Mouse (Mus musculus) fat pad, adult 2 months (tissue): Measurements from ENCODE around the gene Nipal3.

ENCODE experiments used
- DNase-seq: peaks from one replicate; pipeline ENCODE4 v3.0.0-alpha.2; 2011; ENCODE audit warnings: low read depth, low spot score; ENCODE audit errors: extremely low read depth

The Nipal3 gene

DNA sequence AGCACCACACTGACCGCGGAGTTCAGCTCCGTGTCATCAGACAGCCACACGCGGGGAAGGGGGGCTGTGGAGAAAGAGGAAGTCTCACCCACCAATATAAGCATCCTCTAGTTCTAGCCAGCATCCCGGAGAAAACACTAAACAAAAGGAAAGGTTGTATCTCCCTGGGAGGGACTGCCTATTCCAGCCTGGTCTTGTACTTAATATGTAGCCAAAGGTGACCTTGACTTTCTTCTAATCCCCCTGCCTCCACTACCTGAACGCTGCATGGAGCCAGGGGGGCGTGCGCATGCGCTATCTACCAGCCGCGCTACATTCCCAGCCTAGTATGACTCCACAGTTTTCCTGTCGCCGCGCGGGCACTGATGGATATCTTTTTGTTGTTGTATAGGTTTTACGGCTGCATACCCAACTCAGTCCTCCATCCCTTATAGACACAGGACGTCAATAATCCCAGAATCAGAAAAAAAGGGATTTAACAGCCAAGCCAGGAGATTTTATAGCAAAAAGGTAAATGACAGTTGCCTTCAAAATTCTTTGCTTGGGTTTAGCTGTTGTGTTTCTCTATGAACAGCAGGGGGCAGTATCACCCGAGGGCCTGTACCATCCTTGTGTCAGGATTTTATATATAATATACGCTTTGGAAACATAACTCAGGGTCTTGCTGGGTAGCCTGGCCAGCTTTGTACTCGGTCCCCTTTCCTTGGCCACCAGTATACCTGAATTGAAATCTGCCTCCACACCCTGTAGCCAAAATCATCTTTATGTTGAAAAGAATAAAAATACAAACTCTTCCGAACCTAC is 12.9 kb upstream of the Nipal3 start:
- no peak for DNase-seq

DNA sequence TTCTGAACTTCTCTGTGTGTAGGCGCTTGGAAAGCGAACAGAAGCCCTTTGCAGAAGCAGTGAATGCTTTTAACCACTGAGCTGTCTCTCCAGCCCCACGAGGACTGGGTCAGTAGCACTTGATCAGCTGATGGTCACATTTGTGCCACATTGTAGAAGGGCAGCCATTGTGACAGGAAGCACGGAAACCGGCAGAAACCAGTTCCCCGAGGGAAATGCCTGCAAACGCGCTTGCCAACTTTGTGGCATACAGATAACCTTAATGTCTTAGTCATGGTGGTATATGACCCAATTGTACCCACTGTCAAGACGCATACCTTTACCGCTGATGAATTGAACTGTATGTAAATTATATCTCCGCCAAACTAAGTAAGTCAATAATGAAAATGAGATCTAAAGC is 11.0 kb upstream of the Nipal3 start:
- DNase-seq: no peak

DNA sequence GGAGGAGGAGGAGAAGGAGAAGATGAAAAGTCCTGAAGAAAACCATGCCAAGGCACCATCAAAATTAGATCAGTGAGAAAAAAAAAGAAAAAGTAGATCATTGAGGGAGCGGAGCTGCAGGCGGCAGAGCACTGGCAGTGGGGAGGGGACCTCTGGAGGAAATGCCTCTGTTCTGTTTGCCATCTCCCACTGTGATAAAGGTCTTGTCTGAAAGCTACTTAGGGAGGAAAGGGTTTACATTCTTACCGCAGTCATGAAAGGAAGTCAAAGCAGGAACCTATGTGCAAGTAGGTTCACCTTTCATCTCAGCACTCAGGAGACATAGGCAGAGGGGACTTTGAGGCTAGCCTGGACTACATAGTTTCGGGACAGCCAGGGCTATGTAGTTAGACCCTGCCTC is 6.7 kb upstream of the Nipal3 start:
- DNase-seq: no peak

DNA sequence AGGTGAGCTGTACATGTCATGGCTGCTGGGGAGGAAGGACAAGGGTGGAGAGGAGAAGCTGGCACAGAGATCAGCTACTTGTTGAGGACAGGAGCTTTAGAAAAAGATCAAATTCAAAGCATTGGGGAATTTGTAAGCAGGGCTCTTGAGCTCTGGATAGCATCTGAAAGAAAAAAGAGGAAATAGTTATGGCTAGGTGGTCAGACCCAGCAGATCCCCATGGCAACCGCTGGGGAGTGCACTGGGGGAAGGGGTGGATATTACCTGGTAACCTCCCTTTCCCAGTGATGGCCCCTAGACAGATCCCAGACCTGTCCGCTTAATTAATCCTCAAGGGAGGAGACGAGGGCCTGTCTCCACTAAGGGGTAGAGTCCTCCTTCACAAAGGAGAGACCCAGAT is 5.0 kb upstream of the Nipal3 start:
- DNase-seq: no peak

DNA sequence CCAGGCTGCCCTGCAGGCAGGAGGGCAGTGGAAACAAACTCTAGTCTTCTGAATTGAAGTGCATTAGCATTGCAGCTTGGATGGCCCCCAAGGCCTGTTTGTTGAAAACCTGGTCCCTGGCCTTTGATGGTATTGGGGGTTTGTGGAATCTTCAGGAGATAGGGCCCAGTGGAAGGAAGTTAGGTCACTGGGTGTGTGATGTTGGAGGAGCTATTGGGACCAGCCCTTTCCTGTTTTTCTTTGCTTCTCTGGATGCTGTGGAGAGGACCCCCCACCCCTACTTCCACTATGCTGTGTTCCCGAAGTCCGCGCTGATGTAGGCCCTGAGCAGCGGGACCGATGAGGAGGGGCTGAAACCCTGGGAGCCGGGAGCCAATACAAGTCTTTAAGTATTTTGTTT is 3.3 kb upstream of the Nipal3 start:
- no peak for DNase-seq

DNA sequence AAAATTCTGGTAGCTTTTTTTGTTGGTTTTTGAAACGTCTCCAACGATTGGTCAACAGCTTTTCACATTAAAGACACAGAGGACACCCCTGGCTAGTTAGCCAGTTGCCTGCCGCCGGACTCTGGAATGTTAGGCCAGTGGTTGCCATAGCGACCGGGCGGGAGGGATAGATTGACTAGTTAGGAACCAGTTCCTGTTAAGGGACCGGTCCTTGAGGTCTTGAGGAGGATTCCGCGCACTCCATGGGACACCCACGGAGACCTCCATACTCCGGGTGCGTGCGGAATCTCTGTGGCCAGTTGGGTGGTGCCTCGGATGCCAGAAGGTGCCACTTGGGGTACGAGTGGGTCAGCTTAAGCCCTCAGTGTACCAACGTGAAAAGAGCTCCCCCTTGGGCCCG is 972 bp upstream of the Nipal3 start:
- no peak for DNase-seq

DNA sequence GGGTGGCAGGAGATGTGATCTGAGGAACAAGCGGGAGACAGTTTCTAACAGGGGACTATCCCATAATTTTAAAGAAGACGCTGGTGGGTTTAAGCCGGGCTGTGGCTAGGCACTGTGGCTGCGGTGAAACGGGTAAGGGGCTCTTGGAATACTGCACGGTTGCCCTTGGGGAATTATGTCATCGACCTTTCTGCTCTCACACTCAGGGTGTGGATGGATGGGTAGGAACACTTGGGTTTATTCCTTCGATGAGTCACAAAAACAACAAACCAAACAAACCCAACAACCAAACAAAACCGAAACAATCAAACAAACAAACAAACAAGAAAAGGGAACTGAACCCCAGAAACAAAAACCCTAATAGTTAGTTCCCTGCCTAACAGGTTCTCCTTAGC is 556 bp upstream of the Nipal3 start:
- no peak for DNase-seq

DNA sequence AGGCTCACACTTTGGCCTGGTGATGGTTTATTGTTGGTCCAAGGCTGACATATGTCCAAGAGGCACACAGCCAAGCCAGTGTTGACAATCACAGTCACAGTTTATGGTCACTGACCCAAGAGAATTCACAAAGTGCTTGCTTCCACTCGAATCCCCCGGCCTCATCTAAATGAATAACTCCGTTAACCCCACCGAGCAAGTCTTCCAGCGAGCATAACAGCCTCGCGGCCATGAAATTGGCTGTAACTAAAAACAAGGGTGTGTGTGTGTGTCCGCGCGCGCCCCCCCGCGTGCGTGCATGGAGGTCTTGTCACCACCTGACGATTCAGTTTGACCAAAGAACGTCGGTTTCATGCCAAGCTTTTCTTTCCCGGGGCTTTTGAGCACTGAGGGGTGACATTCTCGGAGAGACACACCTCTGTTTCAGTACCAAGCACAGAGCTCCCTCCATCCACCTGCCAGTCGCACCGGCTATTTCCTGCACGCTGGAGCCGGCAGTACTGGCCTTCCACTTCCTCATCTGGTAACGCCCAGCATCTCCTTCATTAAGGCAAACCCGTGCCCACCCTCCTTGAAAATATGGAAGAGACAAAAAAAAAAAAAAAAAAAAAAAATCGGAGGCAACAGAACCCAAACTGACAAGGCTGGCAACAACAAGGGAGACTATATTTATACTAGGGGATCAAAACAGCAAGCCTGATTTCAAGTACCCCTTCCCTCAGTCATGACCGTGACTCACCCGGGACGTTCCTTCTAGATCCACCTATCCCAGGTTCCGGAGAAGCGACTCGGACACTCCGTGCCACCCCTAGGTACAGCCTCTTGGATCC is 932 bp downstream of the Nipal3 start:
- no peak for DNase-seq

DNA sequence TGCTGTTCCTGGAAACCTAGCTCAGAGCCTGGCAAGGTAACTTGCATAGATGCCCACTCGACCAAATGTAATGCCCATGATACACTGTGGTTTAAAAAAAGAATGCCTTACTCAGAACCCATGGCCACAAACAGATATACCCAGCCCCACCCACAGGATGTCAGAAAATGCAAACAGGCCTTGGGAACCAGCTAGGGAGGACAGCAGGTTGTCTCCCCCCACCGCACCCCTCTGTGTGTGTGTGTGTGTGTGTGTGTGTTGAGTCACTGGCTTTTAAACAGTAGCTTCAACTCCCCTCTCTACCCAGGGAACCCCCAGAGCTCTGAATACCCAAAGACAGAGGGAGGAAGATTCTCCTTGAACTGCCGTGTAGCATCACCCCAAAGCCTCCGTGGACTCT is 1.6 kb downstream of the Nipal3 start:
- DNase-seq: no peak

DNA sequence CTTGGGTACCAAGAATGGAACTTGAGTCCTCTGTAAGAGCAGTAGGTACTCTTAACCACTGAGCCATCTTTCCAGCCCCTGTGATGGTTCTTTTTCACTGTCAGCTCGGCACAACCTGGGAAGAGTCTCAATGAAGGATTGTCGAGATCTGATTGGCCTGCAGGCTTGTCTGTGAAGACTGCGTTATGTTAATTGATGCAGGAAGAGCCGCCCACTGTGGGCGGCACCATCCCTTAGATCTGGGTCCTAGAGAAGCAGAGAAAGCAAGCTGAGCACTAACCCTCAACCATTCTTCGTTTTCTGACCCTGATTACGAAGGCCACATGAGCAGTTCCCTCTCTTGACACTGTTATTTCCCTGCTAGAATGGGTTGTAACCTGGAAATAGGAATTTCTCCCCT is 5.6 kb downstream of the Nipal3 start:
- no peak for DNase-seq

DNA sequence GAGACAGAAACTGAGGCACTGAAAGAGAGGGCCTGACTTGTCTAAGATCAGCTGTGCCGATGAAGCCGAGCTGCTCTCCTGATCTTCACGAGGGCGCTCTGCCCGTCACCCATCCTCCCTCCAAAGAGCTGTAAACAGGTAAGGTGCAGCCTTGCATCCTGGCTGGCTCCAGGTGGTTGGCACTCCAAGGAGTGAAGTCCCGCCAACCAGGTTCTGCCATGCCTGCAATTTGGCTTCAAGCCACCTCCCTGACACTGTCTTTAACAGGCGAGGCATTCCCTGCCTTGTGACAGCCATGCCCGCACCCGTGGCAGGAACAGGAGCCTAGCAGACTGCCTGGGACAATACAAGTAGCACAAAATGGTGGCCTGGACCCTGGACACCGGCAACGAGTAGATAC is 8.5 kb downstream of the Nipal3 start:
- no peak for DNase-seq

DNA sequence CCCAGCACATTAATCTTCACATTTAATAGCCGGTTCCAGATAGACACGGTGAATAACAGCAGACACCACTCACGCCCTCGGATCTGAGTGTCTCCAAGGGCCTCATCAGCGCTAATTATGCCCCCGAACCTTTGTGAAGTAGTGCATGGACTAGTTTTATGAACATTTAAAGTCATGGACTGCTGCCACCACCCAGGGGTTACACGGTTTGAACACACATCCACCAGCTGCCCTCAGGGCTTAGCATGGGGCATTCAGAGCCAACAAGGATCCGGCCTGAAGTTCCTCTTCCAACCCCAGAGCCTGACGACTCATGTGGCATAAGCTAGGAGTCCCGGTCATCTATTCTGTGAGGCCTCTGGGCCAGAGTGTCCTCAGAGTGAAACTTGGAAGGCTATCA is 9.8 kb downstream of the Nipal3 start:
- DNase-seq: no peak

DNA sequence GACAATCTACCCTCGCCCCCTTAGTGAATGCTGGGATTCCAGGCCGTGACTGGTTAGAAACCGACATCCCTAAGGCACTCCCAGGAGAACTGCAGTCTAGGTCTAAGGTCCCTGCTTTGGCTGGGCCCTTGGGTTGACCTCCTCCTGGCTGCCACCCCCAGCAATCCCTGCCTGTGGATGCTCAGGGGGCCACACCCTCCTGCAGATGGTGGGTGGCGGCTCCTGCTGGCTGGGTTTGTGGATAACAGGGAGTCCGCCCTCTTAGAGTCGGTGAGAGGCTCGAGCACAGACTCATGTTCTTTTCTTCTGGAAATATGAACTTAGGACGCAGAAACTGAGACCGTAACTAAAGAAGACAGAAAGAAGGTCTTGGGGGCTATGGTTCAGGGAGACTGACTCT is 14.5 kb downstream of the Nipal3 start:
- no peak for DNase-seq

DNA sequence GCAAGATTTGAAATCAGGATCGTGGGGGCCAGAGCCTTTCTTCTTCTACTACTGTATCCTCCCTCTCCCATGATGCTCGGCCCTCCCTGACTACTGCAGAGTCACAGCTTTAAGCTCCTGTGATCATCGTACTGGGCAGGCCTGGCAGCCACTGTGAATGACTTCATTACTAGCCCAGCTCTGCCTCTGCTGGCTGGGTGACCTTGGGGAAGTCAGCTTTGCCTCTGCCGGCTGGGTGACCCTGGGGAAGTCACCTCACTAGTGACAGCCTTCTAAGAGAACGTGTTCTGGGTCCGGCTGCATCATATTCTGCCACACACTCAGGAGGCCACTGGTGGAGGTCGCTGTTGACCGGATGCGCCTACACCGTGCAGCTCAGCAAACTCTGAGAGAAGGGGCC is 17.0 kb downstream of the Nipal3 start:
- DNase-seq: no peak

DNA sequence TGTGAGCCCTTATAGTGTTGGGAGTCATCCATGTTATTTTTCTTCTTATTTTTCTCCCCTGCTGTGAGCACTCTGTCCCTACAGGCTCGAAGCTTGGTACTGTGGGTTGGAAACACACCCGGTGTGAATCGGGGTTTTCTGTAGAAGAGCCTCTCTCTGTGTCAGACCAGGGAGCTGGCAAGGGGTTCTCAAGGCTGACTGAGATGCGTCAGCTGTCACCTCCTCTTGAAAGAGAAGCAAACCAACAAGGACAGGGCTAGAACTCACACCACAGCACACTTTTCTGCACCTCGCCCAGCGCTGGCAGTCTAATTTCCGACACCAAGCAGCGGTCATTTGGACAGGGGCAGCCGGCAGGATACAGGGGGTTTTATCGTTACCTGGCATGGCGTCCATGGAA is 31.4 kb downstream of the Nipal3 start:
- no peak for DNase-seq

DNA sequence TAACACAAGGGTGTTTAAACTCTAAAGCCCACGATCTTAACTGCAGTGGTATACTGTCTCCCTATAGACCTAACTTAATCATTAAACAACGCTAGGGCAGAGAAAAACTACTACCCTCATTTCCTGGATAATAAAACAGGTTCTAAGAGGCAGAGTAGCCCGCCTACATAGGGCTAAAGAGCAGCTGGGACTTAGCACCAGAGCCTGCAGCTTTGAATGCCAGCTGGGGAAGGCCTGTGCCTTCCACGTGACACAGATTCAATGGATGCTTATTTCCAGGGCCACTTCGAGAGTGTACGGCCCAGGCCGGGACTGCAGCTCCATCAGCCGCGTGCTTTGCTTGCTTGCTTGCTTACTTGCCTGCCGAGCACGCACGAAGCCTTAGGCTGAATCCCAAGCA is 41.3 kb downstream of the Nipal3 start:
- DNase-seq: no peak

DNA sequence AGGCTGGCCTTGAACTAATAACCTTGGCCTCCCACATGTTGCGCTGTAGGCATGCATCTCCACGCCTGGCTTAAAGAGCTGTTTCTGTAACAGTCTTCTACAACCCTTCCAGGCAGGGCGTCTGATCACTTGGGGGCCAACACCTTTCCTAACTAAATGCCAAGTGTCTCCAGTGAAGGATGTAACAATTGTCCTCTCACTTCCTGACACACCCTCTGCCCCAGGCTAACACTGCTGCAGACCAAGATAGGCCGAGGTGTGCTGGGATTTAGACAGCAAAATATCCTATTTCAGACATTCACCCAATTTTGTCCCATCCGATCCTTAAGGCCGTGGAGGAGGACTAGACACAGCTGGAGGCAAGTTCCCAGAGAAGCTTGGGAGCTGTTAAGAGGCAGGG is 41.7 kb downstream of the Nipal3 start:
- no peak for DNase-seq

DNA sequence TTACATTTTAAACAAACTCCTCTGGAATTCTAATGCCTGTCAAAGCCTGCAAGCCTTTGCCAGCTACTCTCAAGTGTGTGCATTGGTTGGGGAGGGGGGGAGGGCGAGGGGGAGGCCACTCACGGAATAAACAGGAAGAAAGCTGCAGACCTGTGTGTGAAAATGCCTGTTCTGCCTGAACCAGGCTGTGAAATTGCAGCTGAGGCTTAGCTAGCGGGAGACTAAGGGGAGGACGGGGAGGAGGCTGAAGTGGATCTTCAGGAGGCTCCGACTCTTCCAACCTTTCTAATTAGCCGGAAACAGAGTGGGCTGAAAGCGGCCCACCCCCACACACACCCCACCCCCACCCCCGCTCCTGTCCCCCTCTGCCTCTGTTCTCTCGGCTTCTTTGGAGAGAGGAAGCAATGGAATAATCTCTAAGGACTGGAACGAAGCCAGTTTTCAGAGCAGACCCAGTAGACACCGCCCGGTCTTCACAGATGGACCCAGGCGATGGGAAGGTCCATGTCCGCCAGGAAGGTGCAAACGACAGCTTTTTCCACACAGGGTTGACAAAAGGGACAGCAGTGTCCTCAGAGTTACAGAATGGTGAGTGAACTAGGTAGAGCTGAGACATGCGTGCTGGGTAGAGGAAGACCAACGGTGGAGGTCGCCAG is 43.4 kb downstream of the Nipal3 start:
- no peak for DNase-seq

DNA sequence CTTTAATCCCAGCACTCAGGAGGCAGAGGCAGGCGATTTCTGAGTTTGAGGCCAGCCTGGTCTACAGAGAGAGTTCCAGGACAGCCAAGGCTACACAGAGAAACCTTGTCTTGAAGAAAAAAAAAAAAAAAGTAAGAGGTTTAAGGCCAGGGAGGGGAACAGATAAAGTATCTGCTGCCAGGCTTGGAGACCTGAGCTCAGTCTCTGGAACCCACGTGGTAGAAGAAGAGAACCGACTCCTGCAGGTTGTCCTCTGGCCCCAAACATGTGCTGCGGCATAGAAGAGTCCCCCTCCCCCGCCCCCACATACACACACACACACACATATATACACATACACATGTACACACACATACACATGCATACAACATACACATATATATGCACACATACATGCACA is 52.4 kb downstream of the Nipal3 start:
- no peak for DNase-seq

DNA sequence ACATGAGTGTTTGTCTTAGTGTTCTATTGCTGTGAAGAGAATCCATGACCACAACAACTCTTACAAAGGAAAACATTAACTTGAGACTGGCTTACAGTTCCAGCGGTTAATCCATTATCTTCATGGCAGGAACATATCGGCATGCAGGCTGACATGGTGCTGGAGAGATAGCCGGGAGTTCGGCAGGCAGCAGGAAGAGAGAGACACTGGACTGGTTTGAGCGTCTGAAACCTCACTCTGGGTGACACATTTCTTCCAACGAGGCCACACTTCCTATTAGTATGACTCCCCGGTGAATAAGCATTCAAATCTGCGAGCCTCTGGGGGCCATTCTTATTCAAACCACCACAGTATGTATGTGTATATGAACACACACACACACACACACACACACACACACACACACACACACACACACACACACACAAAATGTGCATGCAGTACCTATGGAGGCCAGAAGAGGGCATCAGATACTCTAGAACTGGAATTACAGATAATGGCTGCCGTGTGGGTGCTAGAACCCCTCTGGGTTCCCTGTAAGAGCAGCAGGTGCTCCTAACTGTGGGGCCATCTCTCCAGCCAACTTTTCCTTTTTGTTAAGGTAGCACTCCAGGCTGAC is 54.8 kb downstream of the Nipal3 start:
- no peak for DNase-seq

DNA sequence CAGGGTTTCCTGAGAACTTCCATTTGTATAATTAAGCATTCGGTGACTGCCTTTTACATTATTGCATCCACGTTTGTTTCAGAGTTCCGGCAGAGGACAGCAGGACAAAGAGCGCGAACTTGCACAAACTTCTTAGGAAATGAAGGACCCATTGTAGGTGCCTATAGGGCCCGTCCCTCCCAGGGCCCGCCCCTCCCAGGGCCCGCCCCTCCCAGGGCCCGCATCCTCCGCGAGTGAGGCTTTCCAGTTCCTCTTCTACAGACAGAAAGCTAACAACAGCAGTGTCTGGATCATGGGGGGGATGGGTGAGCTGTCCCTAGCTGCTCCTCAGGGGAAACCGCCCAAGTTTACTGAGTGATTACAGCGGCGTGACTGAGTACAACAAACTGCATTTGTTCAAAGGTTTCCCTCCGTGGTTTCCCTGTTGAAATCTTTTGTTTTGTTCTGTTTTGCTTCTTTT is 55.6 kb downstream of the Nipal3 start:
- DNase-seq: no peak
